Mouse (Mus musculus) megakaryocyte progenitor cell, adult 5-6 weeks (primary cell): ENCODE data around the gene Uchl4. TPM values are rescaled to one million over a fixed set of nuclear protein-coding genes. Genes with fewer than 3 reads are reported as not detected.
A peak's percentile ranks its signal among the peaks of the same experiment; 100 is the strongest.

Experiments used
- ATAC-seq: replicated peaks from 2 replicates; pipeline ENCODE4 v1.8.0; 2016; ENCODE audit warnings: mild to moderate bottlenecking, moderate TSS enrichment, inconsistent platforms; ENCODE audit not compliant: poor library complexity
- total RNA-seq, 2 experiments: library from RNA; stranded (forward) in 1 of 2; stranded (reverse) in 1 of 2; fragments of 157-497, 149-512 nt in 1 of 2; fragments of 200-1000 nt in 1 of 2; gene quantifications; 2 replicates each; pipeline versions ENCODE4 v1.2.3 to v1.2.4; 2015 to 2017

Uchl4 gene
- total RNA-seq, 2 experiments from 2014 or later: 0.62 to 1.1 TPM

DNA sequence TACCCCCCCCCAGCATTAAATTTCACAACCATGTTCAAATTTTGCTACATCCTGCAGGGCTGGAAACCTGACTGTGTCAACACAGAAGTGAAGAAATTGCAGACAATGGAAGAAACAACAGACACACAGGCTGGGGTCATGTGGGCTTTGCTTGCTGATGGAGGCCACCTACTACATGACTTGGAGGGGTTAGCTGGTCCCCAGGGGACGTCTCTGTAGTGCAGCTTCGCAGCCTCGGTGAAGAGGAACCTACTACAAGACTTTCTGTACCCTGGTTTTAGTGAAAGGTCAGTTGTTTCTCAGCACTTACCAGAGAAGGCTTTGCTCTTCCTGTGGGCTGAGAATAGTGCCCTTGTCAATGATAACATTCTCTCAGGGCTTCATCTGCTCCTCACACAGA lies 36.2 kb downstream of the Uchl4 start:
- no peak for ATAC-seq

DNA sequence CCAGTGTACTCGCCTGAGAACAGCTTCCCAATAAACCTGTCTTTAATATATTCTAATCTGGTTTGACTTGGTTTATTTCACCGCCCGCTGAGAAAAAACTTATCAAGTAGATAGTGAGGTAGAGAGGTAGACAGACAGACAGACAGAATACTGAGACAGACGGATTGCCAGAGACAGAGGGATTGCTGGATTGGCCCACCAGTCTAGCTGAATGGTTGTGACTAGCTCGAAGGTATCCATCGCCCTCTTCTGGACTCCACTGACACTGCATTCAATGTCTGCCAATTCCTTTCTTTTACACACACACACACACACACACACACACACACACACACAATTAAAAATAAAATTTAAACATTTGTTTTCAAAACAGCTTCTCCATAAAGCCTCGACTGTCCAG lies 37.6 kb downstream of the Uchl4 start:
- peak; percentile 88 for ATAC-seq

- ATAC-seq: no peak
Measured at GRCm38 (mm10) chr9:64273757-64274156, 38.8 kb downstream of the Uchl4 start.

DNA sequence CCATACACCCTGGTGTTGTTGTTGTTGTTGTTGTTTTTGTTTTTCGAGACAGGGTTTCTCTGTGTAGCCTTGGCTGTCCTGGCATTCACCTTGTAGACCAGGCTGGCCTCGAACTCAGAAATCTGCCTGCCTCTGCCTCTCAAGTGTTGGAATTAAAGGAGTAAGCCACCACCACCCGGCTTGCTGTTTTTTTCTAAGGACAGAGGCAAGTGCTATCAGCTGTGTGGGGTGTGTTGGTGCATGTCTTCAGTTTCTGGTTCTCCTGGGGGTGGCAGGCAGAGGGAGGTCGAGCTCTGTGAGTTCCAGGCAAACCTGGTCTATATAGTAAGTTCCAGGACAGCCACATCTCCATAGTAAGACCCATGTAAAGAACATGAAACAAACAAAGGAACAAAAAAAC lies 39.3 kb downstream of the Uchl4 start:
- no peak for ATAC-seq

GRCm38 (mm10) chr9:64274919-64275318 lies 39.9 kb downstream of the Uchl4 start:
- 0 out of 2 replicates have a peak, but pooled peaks have one; percentile 40 for ATAC-seq

DNA sequence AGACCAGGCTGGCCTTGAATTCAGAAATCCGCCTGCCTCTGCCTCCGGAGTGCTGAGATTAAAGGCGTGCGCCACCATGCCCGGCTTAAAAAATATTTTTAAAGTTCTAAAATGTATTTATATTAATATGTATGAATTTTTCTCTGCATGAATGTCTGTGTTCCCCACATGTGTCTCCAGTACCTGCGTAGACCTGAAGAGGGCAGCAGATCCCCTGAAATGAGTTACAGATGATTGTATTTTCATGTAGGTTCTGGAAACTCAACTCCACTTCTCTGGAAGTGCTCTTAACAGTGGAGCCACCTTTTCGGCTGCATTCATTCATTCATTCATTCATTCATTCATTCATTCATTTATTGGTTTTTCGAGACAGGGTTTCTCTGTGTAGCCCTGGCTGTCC lies 42.7 kb downstream of the Uchl4 start:
- peak; percentile 47 for ATAC-seq

DNA sequence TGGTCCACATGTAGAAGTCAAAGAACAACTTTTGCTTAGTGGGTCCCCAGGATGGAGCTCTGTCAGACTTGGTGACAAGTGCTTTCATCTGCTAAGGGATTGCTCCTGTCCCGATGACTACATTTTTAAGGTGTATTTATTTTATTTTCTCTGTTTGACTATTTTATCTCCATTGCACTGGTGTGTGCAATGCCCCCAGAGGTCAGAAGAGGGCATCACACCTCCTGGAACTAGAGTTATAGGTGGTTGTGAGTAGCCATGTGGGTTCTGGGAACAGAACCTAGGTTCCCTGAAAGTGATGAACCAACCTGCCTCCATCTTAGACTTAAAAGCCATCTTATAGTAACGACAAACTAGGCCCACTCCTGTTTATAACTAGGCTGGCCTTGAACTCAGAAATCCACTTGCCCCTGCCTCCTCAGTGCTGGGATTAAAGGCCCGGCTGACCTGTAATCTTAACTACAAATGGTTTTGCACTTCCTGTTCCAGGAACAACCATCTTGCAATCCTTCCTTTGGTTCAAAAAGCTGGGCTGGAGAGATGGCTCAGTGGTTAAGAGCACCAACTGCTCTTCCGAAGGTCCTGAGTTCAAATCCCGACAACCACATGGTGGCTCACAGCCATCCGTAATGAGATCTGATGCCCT lies 43.8 kb downstream of the Uchl4 start:
- no peak for ATAC-seq

DNA sequence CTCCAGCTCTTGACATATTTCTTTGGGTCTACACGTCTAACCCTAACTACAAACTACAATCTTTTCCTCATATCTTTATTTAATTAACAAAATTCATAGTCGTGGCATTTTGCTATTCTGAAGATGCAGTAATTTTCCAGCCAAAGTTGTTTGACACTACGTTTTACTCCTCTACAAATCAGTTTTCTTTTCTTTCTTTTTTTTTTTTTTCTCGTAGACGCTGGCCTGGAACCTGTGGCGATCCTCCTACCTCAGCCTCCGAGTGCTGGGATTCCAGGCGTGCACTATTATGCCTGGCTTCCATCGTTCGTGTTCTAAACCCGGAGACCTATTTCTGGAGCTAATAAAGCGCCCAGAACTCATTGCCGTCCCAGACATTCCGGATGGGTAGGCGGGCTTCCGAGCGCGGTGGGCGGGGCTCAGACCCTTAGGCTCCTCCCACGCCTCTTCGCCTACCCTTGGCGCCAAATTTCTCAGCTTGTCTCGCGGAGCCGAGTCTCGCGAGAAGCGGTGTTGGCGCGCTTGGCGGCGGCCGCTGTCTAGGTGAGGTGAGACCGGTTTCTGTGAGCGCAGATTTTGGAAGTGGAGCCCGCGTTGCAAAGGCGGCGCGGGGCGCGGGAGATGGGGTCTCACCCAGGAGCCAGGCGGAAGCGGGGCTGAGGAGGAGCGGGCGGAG lies 46.2 kb downstream of the Uchl4 start, which contains the start of gene Tipin:
Gene Tipin (plus strand): TSS at position 477 of the 676 bp plus-strand sequence.
- peak; percentile 95 for ATAC-seq

DNA sequence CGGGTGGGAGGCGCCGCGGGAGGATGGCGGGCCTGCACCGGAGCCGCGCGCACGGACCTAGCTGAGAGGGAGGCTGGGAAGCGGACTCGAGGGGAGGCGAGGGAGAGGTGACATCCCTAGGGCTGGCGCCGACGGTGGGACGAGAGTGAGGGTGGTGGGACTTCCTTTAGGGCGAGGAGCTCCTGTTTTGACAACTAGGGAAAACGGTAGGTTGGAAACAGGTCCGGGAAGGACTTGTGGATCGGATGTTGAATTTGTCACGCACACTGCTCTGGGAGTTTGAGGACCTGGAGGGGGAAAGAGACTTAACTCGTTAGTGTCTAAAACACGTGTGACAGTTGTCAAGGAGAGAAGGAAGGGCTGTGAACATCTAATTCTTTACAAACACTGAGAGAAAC lies 46.8 kb downstream of the Uchl4 start:
- no peak; the same call in 1 of the 2 replicates for ATAC-seq

GRCm38 (mm10) chr9:64282404-64282987 lies 47.5 kb downstream of the Uchl4 start:
- peak; percentile 32 for ATAC-seq

Other genes starting within 250 kb of the Uchl4 start
- 0.34 and 0.72 TPM in 2 replicates for gene Smad6, start 213.1 kb upstream of the Uchl4 start, total RNA-seq (2015)
- gene Smad6, start 213.1 kb upstream of the Uchl4 start, total RNA-seq (2017): 1.2 TPM in 2 replicates
- gene Lctl, start 118.1 kb upstream of the Uchl4 start, total RNA-seq (2015): not detected in 2 replicates
- not detected in 2 replicates for gene Lctl, start 118.1 kb upstream of the Uchl4 start, total RNA-seq (2017)
- gene Zwilch, start 62.1 kb upstream of the Uchl4 start, total RNA-seq (2015): 37.7 and 48.5 TPM in 2 replicates
- gene Zwilch, start 62.1 kb upstream of the Uchl4 start, total RNA-seq (2017): 134 and 155 TPM in 2 replicates
- 4,149 and 4,331 TPM in 2 replicates for gene Rpl4, start 61.8 kb upstream of the Uchl4 start, total RNA-seq (2015)
- 2,914 and 3,251 TPM in 2 replicates for gene Rpl4, start 61.8 kb upstream of the Uchl4 start, total RNA-seq (2017)
- gene Snapc5, start 55.9 kb upstream of the Uchl4 start, total RNA-seq (2015): 16.5 and 20.7 TPM in 2 replicates
- gene Snapc5, start 55.9 kb upstream of the Uchl4 start, total RNA-seq (2017): 47.4 and 48.2 TPM in 2 replicates
- gene Map2k1, start 18.4 kb downstream of the Uchl4 start, total RNA-seq (2015): 34.0 and 38.3 TPM in 2 replicates
- 47.0 and 54.7 TPM in 2 replicates for gene Map2k1, start 18.4 kb downstream of the Uchl4 start, total RNA-seq (2017)
- gene Tipin, start 46.4 kb downstream of the Uchl4 start, total RNA-seq (2015): 280 and 286 TPM in 2 replicates
- 316 and 335 TPM in 2 replicates for gene Tipin, start 46.4 kb downstream of the Uchl4 start, total RNA-seq (2017)
- gene Dis3l, start 106.1 kb downstream of the Uchl4 start, total RNA-seq (2015): 14.2 and 14.9 TPM in 2 replicates
- gene Dis3l, start 106.1 kb downstream of the Uchl4 start, total RNA-seq (2017): 17.8 and 20.7 TPM in 2 replicates
- not detected in 2 replicates for gene Megf11, start 150.4 kb downstream of the Uchl4 start, total RNA-seq (2015)
- 0.03 TPM in 1 of 2 replicates, not detected in the other for gene Megf11, start 150.4 kb downstream of the Uchl4 start, total RNA-seq (2017)